Mouse (Mus musculus) hindbrain, embryonic 10.5 days (tissue): ENCODE results near the gene Tmsb4x. TPM values are rescaled to one million over a fixed set of nuclear protein-coding genes. Genes with fewer than 3 reads are reported as not detected.

Source experiments
- DNase-seq: peaks from one replicate; pipeline ENCODE4 v3.0.0-alpha.2; 2017; ENCODE audit warnings: low spot score
- H3K27ac ChIP-seq: fragments of 300-500 bp; sonication (generic); 2 replicates; pipeline ENCODE4 v1.5.1; 2016; ENCODE audit warnings: mild to moderate bottlenecking, moderate library complexity
- H3K27me3 ChIP-seq: fragments of 300-500 bp; sonication (generic); 2 replicates; pipeline ENCODE4 v1.6.1; 2016; ENCODE audit warnings: mild to moderate bottlenecking; ENCODE audit not compliant: poor library complexity, insufficient read depth, severe bottlenecking
- H3K36me3 ChIP-seq: fragments of 300-500 bp; sonication (generic); 2 replicates; pipeline ENCODE4 v1.6.1; 2016; ENCODE audit warnings: mild to moderate bottlenecking, moderate library complexity
- H3K4me1 ChIP-seq: fragments of 300-500 bp; sonication (generic); replicated peaks from 2 replicates; pipeline ENCODE4 v1.6.1; 2016; ENCODE audit warnings: mild to moderate bottlenecking
- H3K4me3 ChIP-seq: fragments of 300-500 bp; sonication (generic); 2 replicates; pipeline ENCODE4 v1.5.1; 2016; ENCODE audit warnings: mild to moderate bottlenecking, moderate library complexity
- H3K9me3 ChIP-seq: fragments of 300-500 bp; sonication (generic); 2 replicates; pipeline ENCODE4 v1.6.1; 2016; ENCODE audit warnings: mild to moderate bottlenecking, moderate library complexity
- WGBS: fragments of 180-500 bp; shearing (Covaris S2); methylation state at CpG from one replicate; pipeline ENCODE4 v1.1.7; 2016; 5-methylcytosine and 5-hydroxymethylcytosine counted together
- polyA plus RNA-seq: library from polyadenylated mRNA; unstranded; fragments of >200 nt; fragmentation: Nextera tagmentation; extraction: Ambion mirVana; gene quantifications from 2 replicates; pipeline ENCODE4 v1.2.1, GENCODE M21; 2016

Tmsb4x gene
- polyA plus RNA-seq, 1 experiment from 2014 or later = 5,498 TPM

GRCm38 (mm10) chrX:167175319-167175718, 33.8 kb downstream of the Tmsb4x start:
- H3K27ac ChIP-seq = no peak overlapping the region
- H3K9me3 ChIP-seq = no peaks in the 10 kb centered on the region
- H3K27me3 ChIP-seq = peaks cover 87% of the 10 kb centered on the region
- DNase-seq = no peak
- 82% methylated on average over 6 of the region's 6 CpGs for WGBS
- H3K4me3 ChIP-seq = no peak overlapping the region
- H3K36me3 ChIP-seq = no peaks in the 10 kb centered on the region
- no peaks in the 10 kb centered on the region for H3K4me1 ChIP-seq

- DNase-seq = no peak
- H3K27ac ChIP-seq = no peak overlapping the region
- no peaks in the 10 kb centered on the region for H3K9me3 ChIP-seq
- H3K36me3 ChIP-seq = no peaks in the 10 kb centered on the region
- H3K27me3 ChIP-seq = peaks cover 86% of the 10 kb centered on the region
- no peaks in the 10 kb centered on the region for H3K4me1 ChIP-seq
- 74% methylated on average over 3 of the region's 3 CpGs for WGBS
- no peak overlapping the region for H3K4me3 ChIP-seq
Measured at GRCm38 (mm10) chrX:167174311-167174710, 34.8 kb downstream of the Tmsb4x start.

- Histone ChIP-seq H3K9me3 (no peaks in the 10 kb centered on the region), H3K4me1 (no peaks in the 10 kb centered on the region), H3K27ac (no peak overlapping the region), H3K4me3 (no peak overlapping the region), H3K36me3 (no peaks in the 10 kb centered on the region), H3K27me3 (peaks cover 88% of the 10 kb centered on the region)
- 74% methylated on average over 2 of the region's 2 CpGs for WGBS
- DNase-seq = no peak
Measured at GRCm38 (mm10) chrX:167172256-167172655, 36.9 kb downstream of the Tmsb4x start.

- 87% methylated on average over 2 of the region's 2 CpGs for WGBS
- no peaks in the 10 kb centered on the region for H3K36me3 ChIP-seq
- H3K4me1 ChIP-seq = no peaks in the 10 kb centered on the region
- DNase-seq = no peak
- peaks cover 88% of the 10 kb centered on the region for H3K27me3 ChIP-seq
- no peak overlapping the region for H3K27ac ChIP-seq
- no peaks in the 10 kb centered on the region for H3K9me3 ChIP-seq
- no peak overlapping the region for H3K4me3 ChIP-seq
Measured at GRCm38 (mm10) chrX:167171281-167171680, 37.8 kb downstream of the Tmsb4x start.

GRCm38 (mm10) chrX:167167282-167167681, 41.8 kb downstream of the Tmsb4x start:
- H3K9me3 ChIP-seq = no peaks in the 10 kb centered on the region
- H3K4me3 ChIP-seq = no peak overlapping the region
- H3K27ac ChIP-seq = no peak overlapping the region
- DNase-seq = no peak
- 74% methylated on average over 2 of the region's 2 CpGs for WGBS
- H3K36me3 ChIP-seq = no peaks in the 10 kb centered on the region
- no peaks in the 10 kb centered on the region for H3K4me1 ChIP-seq
- H3K27me3 ChIP-seq = peaks cover 94% of the 10 kb centered on the region

- 92% methylated on average over 1 of the region's 1 CpGs for WGBS
- no peak for DNase-seq
- H3K36me3 ChIP-seq = no peaks in the 10 kb centered on the region
- no peaks in the 10 kb centered on the region for H3K9me3 ChIP-seq
- no peak overlapping the region for H3K27ac ChIP-seq
- no peak overlapping the region for H3K4me3 ChIP-seq
- H3K4me1 ChIP-seq = no peaks in the 10 kb centered on the region
- H3K27me3 ChIP-seq = peaks cover 92% of the 10 kb centered on the region
Measured at GRCm38 (mm10) chrX:167166051-167166450, 43.1 kb downstream of the Tmsb4x start.

- Histone ChIP-seq H3K4me1 (no peaks in the 10 kb centered on the region), H3K27ac (no peak overlapping the region), H3K4me3 (no peak overlapping the region), H3K9me3 (no peaks in the 10 kb centered on the region), H3K36me3 (no peaks in the 10 kb centered on the region), H3K27me3 (peaks cover 87% of the 10 kb centered on the region)
- DNase-seq = no peak
- WGBS = 73% methylated on average over 4 of the region's 4 CpGs
Measured at GRCm38 (mm10) chrX:167157691-167158090, 51.4 kb downstream of the Tmsb4x start.

Other genes starting within 250 kb of the Tmsb4x start
- gene Tlr8, start 55.0 kb upstream of the Tmsb4x start, polyA plus RNA-seq = 0.17 TPM in 1 of 2 replicates, not detected in the other
- 0.24 and 0.47 TPM in 2 replicates for gene Tlr7, start 121.2 kb upstream of the Tmsb4x start, polyA plus RNA-seq
- 16.8 and 24.0 TPM in 2 replicates for gene Prps2, start 173.4 kb upstream of the Tmsb4x start, polyA plus RNA-seq